Mouse (Mus musculus): Measurements from ENCODE around the gene Hsd17b3. TPM values are rescaled to one million over a fixed set of nuclear protein-coding genes. Genes with fewer than 3 reads are reported as not detected.

The Hsd17b3 gene
- polyA plus RNA-seq, 1 experiment from 2014 or later, result not detected

DNA sequence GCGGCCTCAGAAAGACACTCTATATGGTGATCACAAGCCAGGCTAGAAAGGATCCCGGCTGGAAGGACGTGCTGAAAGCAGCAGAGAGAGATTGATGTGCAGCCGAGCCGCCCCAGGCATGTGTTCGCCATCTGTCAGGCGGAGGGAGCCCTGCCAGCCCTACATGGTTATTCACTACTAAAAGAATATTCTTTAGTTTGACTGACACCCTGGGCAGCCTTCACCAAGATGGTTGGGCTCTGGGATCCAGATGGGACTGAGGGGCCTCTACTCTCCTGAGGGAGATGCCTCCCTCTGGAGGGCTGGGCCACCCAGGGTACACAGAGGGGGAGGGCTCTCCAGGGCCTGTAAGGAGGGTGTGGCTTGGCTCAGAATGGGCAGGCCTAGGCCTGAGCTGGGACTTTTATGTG is 68.1 kb downstream of the Hsd17b3 start:
- no peaks in the 10 kb centered on the region for H3K4me1 ChIP-seq (ENCODE audit: control insufficient read depth, low read depth, low read length)
- H3K4me3 ChIP-seq (ENCODE audit: low read depth, low read length), result no peak overlapping the region
- ATAC-seq (ENCODE audit: low read depth), result no peak; the same call in 1 of the 2 replicates
- no peaks in the 10 kb centered on the region for H3K36me3 ChIP-seq (ENCODE audit: control insufficient read depth, insufficient read depth)
- no peak overlapping the region for H3K9ac ChIP-seq (ENCODE audit: low read depth, low read length)
- H3K9me3 ChIP-seq (replicated peaks; ENCODE audit: control insufficient read depth, low read length), result no peaks in the 10 kb centered on the region
- no peak overlapping the region for H3K27ac ChIP-seq (ENCODE audit: low read length)
- 58% methylated on average over 7 of the region's 7 CpGs for WGBS (ENCODE audit: insufficient replicate concordance)
- no peaks in the 10 kb centered on the region for H3K27me3 ChIP-seq (ENCODE audit: control insufficient read depth, insufficient read depth, low read depth, low read length)
- H3K4me2 ChIP-seq (ENCODE audit: low read depth, low read length), result no peak overlapping the region

DNA sequence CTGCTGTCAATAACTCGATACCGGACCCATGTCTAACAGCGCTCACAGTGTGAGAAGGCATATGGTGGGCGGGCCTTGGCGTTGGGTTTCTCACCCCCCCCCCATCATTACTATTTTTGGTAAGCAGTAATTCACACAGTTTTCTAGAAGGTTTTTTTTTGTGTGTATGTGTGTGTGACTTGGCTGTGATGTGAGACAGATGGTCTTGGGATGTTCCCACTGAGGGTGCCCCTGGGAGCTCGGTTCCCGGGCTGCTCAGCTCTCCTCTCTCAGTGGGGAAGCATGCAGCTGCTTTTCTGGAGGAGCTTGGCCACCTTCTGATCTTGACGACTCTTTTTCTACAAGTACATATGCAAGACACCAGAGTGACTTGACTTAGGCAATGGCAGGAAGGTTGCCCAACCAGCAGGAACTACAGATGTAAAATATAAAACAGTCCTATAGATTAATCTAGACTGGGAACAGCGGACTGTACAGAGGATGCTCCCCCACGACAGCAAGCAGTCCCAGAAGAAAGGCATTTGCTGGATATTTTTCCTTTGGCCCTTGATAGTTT is 70.4 kb downstream of the Hsd17b3 start:
- H3K36me3 ChIP-seq (ENCODE audit: control insufficient read depth, insufficient read depth), result no peaks in the 10 kb centered on the region
- H3K9me3 ChIP-seq (replicated peaks; ENCODE audit: control insufficient read depth, low read length), result no peaks in the 10 kb centered on the region
- 60% methylated on average over 10 of the region's 10 CpGs for WGBS (ENCODE audit: insufficient replicate concordance)
- no peaks in the 10 kb centered on the region for H3K4me1 ChIP-seq (ENCODE audit: control insufficient read depth, low read depth, low read length)
- no peak overlapping the region for H3K4me2 ChIP-seq (ENCODE audit: low read depth, low read length)
- ATAC-seq (ENCODE audit: low read depth), result no peak
- no peaks in the 10 kb centered on the region for H3K27me3 ChIP-seq (ENCODE audit: control insufficient read depth, insufficient read depth, low read depth, low read length)
- no peak overlapping the region for H3K4me3 ChIP-seq (ENCODE audit: low read depth, low read length)
- H3K27ac ChIP-seq (ENCODE audit: low read length), result no peak overlapping the region
- H3K9ac ChIP-seq (ENCODE audit: low read depth, low read length), result no peak overlapping the region

DNA sequence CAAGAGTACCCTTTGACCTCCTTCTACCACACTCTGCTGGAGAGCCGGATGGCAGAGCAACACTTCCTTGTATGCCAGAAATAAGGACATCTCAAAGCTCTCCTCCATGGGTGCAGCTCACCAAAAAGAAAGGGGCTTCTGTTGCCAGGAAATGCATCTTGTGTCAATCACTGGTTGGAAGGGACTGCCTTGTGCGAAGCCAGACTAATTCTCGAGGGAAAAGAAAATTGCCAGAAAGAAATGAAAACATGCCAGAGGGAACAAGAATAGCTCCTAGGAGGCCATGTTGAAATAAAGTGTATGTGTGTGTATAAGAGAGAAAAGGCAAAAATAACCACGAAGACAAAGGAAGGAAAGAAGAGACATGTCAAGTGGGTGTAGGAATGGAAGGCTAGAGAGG is 73.0 kb downstream of the Hsd17b3 start:
- no peak overlapping the region for H3K4me3 ChIP-seq (ENCODE audit: low read depth, low read length)
- H3K9me3 ChIP-seq (replicated peaks; ENCODE audit: control insufficient read depth, low read length), result no peaks in the 10 kb centered on the region
- no peak overlapping the region for H3K27ac ChIP-seq (ENCODE audit: low read length)
- no peaks in the 10 kb centered on the region for H3K36me3 ChIP-seq (ENCODE audit: control insufficient read depth, insufficient read depth)
- H3K4me2 ChIP-seq (ENCODE audit: low read depth, low read length), result no peak overlapping the region
- no peak for ATAC-seq (ENCODE audit: low read depth)
- 63% methylated on average over 4 of the region's 4 CpGs for WGBS (ENCODE audit: insufficient replicate concordance)
- no peaks in the 10 kb centered on the region for H3K27me3 ChIP-seq (ENCODE audit: control insufficient read depth, insufficient read depth, low read depth, low read length)
- H3K4me1 ChIP-seq (ENCODE audit: control insufficient read depth, low read depth, low read length), result no peaks in the 10 kb centered on the region
- H3K9ac ChIP-seq (ENCODE audit: low read depth, low read length), result no peak overlapping the region

DNA sequence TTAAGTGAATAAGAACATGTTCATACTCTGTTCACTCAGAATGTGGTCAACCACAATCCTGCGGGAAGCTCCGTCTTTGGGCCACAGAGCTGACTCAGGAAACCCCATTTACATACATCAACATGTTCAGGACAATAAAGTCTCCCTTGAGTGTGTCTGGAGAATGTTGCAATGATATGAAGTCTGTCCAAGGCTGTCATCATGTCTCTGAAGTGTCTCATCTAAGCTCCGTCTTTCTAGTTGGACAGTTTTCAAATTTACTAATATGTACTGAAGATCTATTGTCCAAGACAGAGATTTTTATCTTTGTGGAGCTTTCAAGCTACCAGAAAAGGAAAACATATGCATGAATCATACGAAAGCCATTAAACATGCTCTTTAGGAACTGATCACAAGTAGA is 77.9 kb downstream of the Hsd17b3 start:
- WGBS (ENCODE audit: insufficient replicate concordance), result 56% methylated on average over 4 of the region's 4 CpGs
- H3K9me3 ChIP-seq (replicated peaks; ENCODE audit: control insufficient read depth, low read length), result no peaks in the 10 kb centered on the region
- no peaks in the 10 kb centered on the region for H3K36me3 ChIP-seq (ENCODE audit: control insufficient read depth, insufficient read depth)
- H3K4me3 ChIP-seq (ENCODE audit: low read depth, low read length), result no peak overlapping the region
- no peak overlapping the region for H3K9ac ChIP-seq (ENCODE audit: low read depth, low read length)
- no peak overlapping the region for H3K4me2 ChIP-seq (ENCODE audit: low read depth, low read length)
- no peaks in the 10 kb centered on the region for H3K4me1 ChIP-seq (ENCODE audit: control insufficient read depth, low read depth, low read length)
- H3K27me3 ChIP-seq (ENCODE audit: control insufficient read depth, insufficient read depth, low read depth, low read length), result no peaks in the 10 kb centered on the region
- H3K27ac ChIP-seq (ENCODE audit: low read length), result no peak overlapping the region
- no peak for ATAC-seq (ENCODE audit: low read depth)

Other genes with a start within 250 kb of the Hsd17b3 start
- gene Slc35d2, start 40.1 kb upstream of the Hsd17b3 start, polyA plus RNA-seq (2015; fragmentation: Nextera tagmentation; extraction: Ambion mirVana), result 8.7 and 9.0 TPM in 2 replicates
- gene Zfp367, start 64.0 kb upstream of the Hsd17b3 start, polyA plus RNA-seq (2015; fragmentation: Nextera tagmentation; extraction: Ambion mirVana), result 18.1 and 18.6 TPM in 2 replicates
- gene Habp4, start 72.6 kb upstream of the Hsd17b3 start, polyA plus RNA-seq (2015; fragmentation: Nextera tagmentation; extraction: Ambion mirVana), result 8.4 and 10.3 TPM in 2 replicates
- gene Cdc14b, start 186.1 kb upstream of the Hsd17b3 start, polyA plus RNA-seq (2015; fragmentation: Nextera tagmentation; extraction: Ambion mirVana), result 8.2 and 9.4 TPM in 2 replicates
- gene Aaed1, start 223.5 kb upstream of the Hsd17b3 start, polyA plus RNA-seq (2015; fragmentation: Nextera tagmentation; extraction: Ambion mirVana), result 21.8 and 22.8 TPM in 2 replicates